Mouse (Mus musculus) embryonic facial prominence, embryonic 13.5 days (tissue): Measurements from ENCODE around the gene Nod2. TPM values are rescaled to one million over a fixed set of nuclear protein-coding genes. Genes with fewer than 3 reads are reported as not detected.
"Not testable (repeated sequence)": the region's sequence is repeated elsewhere in the genome, so short reads cannot be mapped to it uniquely, and the experiment has no call there.

Experiments used
- ATAC-seq: fragments of 200-750 bp; cut with Nextera tagmentation; 2 replicates; pipeline ENCODE4 v1.8.0; 2017; ENCODE audit warnings: low read depth; ENCODE audit not compliant: insufficient number of reproducible peaks, insufficient read depth, low FRiP score, low TSS enrichment
- H3K27ac ChIP-seq: fragments of 300-500 bp; sonication (generic); 2 replicates; pipeline ENCODE4 v1.5.1; 2015; ENCODE audit warnings: moderate library complexity, mild to moderate bottlenecking, inconsistent platforms
- H3K27me3 ChIP-seq: fragments of 300-500 bp; sonication (generic); 2 replicates; pipeline ENCODE4 v1.6.1; 2015; ENCODE audit warnings: mild to moderate bottlenecking, inconsistent platforms
- H3K36me3 ChIP-seq: fragments of 300-500 bp; sonication (generic); 2 replicates; pipeline ENCODE4 v1.6.1; 2015; ENCODE audit warnings: mild to moderate bottlenecking, inconsistent platforms
- H3K4me1 ChIP-seq: fragments of 300-500 bp; sonication (generic); 2 replicates; pipeline ENCODE4 v1.6.1; 2015; ENCODE audit warnings: inconsistent platforms
- H3K4me2 ChIP-seq: fragments of 300-500 bp; sonication (generic); 2 replicates; pipeline ENCODE4 v1.6.1; 2015; ENCODE audit warnings: moderate library complexity, mild to moderate bottlenecking, inconsistent platforms
- H3K4me3 ChIP-seq: fragments of 300-500 bp; sonication (generic); 2 replicates; pipeline ENCODE4 v1.5.1; 2015; ENCODE audit warnings: mild to moderate bottlenecking, inconsistent platforms
- H3K9ac ChIP-seq: fragments of 300-500 bp; sonication (generic); 2 replicates; pipeline ENCODE4 v1.6.1; 2015; ENCODE audit warnings: mild to moderate bottlenecking, inconsistent platforms
- H3K9me3 ChIP-seq: fragments of 300-500 bp; sonication (generic); 2 replicates; pipeline ENCODE4 v1.6.1; 2016; ENCODE audit warnings: inconsistent platforms
- WGBS: fragments of 180-500 bp; shearing (Covaris S2); methylation state at CpG from one replicate; pipeline ENCODE4 v1.1.7; 2015; ENCODE audit warnings: mixed read lengths; 5-methylcytosine and 5-hydroxymethylcytosine counted together
- polyA plus RNA-seq: library from polyadenylated mRNA; unstranded; fragments of >200 nt; fragmentation: Nextera tagmentation; extraction: Ambion mirVana; gene quantifications from 2 replicates; pipeline ENCODE4 v1.2.1, GENCODE M21; 2015

Gene Nod2
- polyA plus RNA-seq, 1 experiment from 2014 or later = 0.31 TPM

- Histone ChIP-seq H3K36me3 (no peaks in the 10 kb centered on the region), H3K27ac (no peak within 1 kb of the TSS), H3K4me1 (0 out of 2 replicates have a peak, but pooled peaks cover 3% of the 10 kb centered on the region), H3K4me2 (no peak within 1 kb of the TSS), H3K27me3 (no peaks in the 10 kb centered on the region), H3K4me3 (no peak within 1 kb of the TSS), H3K9ac (no peak within 1 kb of the TSS), H3K9me3 (no peaks in the 10 kb centered on the region)
- no peak for ATAC-seq
- WGBS = 80% methylated on average over 14 of the region's 14 CpGs
Measured at GRCm38 (mm10) chr8:88635474-88636397, 11.4 kb upstream of the Nod2 start, which contains the start of gene Snx20. Snx20 (minus strand) TSS chr8:88636128.

GRCm38 (mm10) chr8:88637092-88638000 lies 9.8 kb upstream of the Nod2 start:
- no peaks in the 10 kb centered on the region for H3K27me3 ChIP-seq
- H3K4me2 ChIP-seq = no peak overlapping the region
- 71% methylated on average over 9 of the region's 9 CpGs for WGBS
- no peaks in the 10 kb centered on the region for H3K9me3 ChIP-seq
- H3K4me3 ChIP-seq = no peak overlapping the region
- ATAC-seq = no peak
- no peak overlapping the region for H3K9ac ChIP-seq
- H3K27ac ChIP-seq = no peak overlapping the region
- 0 out of 2 replicates have a peak, but pooled peaks cover 3% of the 10 kb centered on the region for H3K4me1 ChIP-seq
- no peaks in the 10 kb centered on the region for H3K36me3 ChIP-seq

- 96% methylated on average over 3 of the region's 3 CpGs for WGBS
- Histone ChIP-seq H3K27ac (no peak overlapping the region), H3K36me3 (no peaks in the 10 kb centered on the region), H3K9me3 (no peaks in the 10 kb centered on the region), H3K4me2 (no peak overlapping the region), H3K4me1 (0 out of 2 replicates have a peak, but pooled peaks cover 3% of the 10 kb centered on the region), H3K4me3 (no peak overlapping the region), H3K27me3 (no peaks in the 10 kb centered on the region), H3K9ac (no peak overlapping the region)
- no peak for ATAC-seq
Measured at GRCm38 (mm10) chr8:88638908-88639307, 8.2 kb upstream of the Nod2 start.

- 81% methylated on average over 5 of the region's 5 CpGs for WGBS
- no peak for ATAC-seq
- Histone ChIP-seq H3K4me2 (no peak overlapping the region), H3K27ac (no peak overlapping the region), H3K27me3 (0 out of 2 replicates have a peak, but pooled peaks cover under 1% of the 10 kb centered on the region), H3K4me1 (peaks cover 14% of the 10 kb centered on the region), H3K9ac (no peak overlapping the region), H3K9me3 (no peaks in the 10 kb centered on the region), H3K4me3 (no peak overlapping the region), H3K36me3 (no peaks in the 10 kb centered on the region)
Measured at GRCm38 (mm10) chr8:88642734-88643564, 4.2 kb upstream of the Nod2 start.

- Histone ChIP-seq H3K9ac (no peak overlapping the region), H3K4me3 (no peak overlapping the region), H3K4me1 (peaks cover 33% of the 10 kb centered on the region), H3K27me3 (peaks cover 5% of the 10 kb centered on the region), H3K9me3 (no peaks in the 10 kb centered on the region), H3K36me3 (no peaks in the 10 kb centered on the region), H3K4me2 (peak overlapping the region; percentile 70; the same call in 1 of the 2 replicates), H3K27ac (no peak overlapping the region)
- ATAC-seq = 0 out of 2 replicates have a peak, but pooled peaks have one; percentile 10
Measured at GRCm38 (mm10) chr8:88648322-88648721, 1.2 kb downstream of the Nod2 start.

GRCm38 (mm10) chr8:88650016-88650708 lies 3.0 kb downstream of the Nod2 start:
- H3K27me3 ChIP-seq = peaks cover 5% of the 10 kb centered on the region
- no peak overlapping the region for H3K4me3 ChIP-seq
- H3K36me3 ChIP-seq = no peaks in the 10 kb centered on the region
- H3K9me3 ChIP-seq = no peaks in the 10 kb centered on the region
- 72% methylated on average over 6 of the region's 6 CpGs for WGBS
- no peak for ATAC-seq
- peaks cover 33% of the 10 kb centered on the region for H3K4me1 ChIP-seq
- no peak overlapping the region for H3K4me2 ChIP-seq
- no peak overlapping the region for H3K9ac ChIP-seq
- no peak overlapping the region for H3K27ac ChIP-seq

- not testable (repeated sequence) for H3K9me3 ChIP-seq, H3K27ac ChIP-seq, ATAC-seq, H3K27me3 ChIP-seq, H3K4me2 ChIP-seq, H3K9ac ChIP-seq, H3K36me3 ChIP-seq, H3K4me3 ChIP-seq
- H3K4me1 ChIP-seq = peaks cover 33% of the 10 kb centered on the region
- WGBS = 32% methylated on average over 4 of the region's 4 CpGs
Measured at GRCm38 (mm10) chr8:88651122-88651521, 4.0 kb downstream of the Nod2 start.

GRCm38 (mm10) chr8:88655334-88655733 lies 8.2 kb downstream of the Nod2 start:
- Histone ChIP-seq H3K4me3 (no peak overlapping the region), H3K36me3 (no peaks in the 10 kb centered on the region), H3K27me3 (no peaks in the 10 kb centered on the region; the same call in 1 of the 2 replicates), H3K9ac (no peak overlapping the region), H3K9me3 (no peaks in the 10 kb centered on the region), H3K4me1 (peaks cover 20% of the 10 kb centered on the region), H3K27ac (no peak overlapping the region), H3K4me2 (no peak overlapping the region)
- no peak for ATAC-seq

GRCm38 (mm10) chr8:88659873-88660272 lies 12.8 kb downstream of the Nod2 start:
- H3K4me1 ChIP-seq = peaks cover 17% of the 10 kb centered on the region
- 0 out of 2 replicates have a peak overlapping the region, but pooled peaks have one; percentile 3 for H3K9ac ChIP-seq
- H3K4me2 ChIP-seq = no peak overlapping the region
- H3K4me3 ChIP-seq = no peak overlapping the region
- no peaks in the 10 kb centered on the region for H3K27me3 ChIP-seq
- 64% methylated on average over 3 of the region's 3 CpGs for WGBS
- 0 out of 2 replicates have a peak overlapping the region, but pooled peaks have one; percentile 39 for H3K27ac ChIP-seq
- no peaks in the 10 kb centered on the region for H3K9me3 ChIP-seq
- H3K36me3 ChIP-seq = peaks cover 3% of the 10 kb centered on the region; the same call in 1 of the 2 replicates
- no peak for ATAC-seq

GRCm38 (mm10) chr8:88662401-88662821 lies 15.3 kb downstream of the Nod2 start:
- no peak overlapping the region for H3K4me3 ChIP-seq
- no peaks in the 10 kb centered on the region for H3K27me3 ChIP-seq
- H3K36me3 ChIP-seq = peaks cover 3% of the 10 kb centered on the region; the same call in 1 of the 2 replicates
- H3K9me3 ChIP-seq = no peaks in the 10 kb centered on the region
- no peak overlapping the region for H3K9ac ChIP-seq
- no peak for ATAC-seq
- no peak overlapping the region for H3K4me2 ChIP-seq
- WGBS = 71% methylated on average over 6 of the region's 6 CpGs
- H3K27ac ChIP-seq = no peak overlapping the region
- H3K4me1 ChIP-seq = peaks cover 24% of the 10 kb centered on the region
